Mouse (Mus musculus) heart, postnatal 4 days (tissue): ENCODE data around the gene Fam53a. TPM values are rescaled to one million over a fixed set of nuclear protein-coding genes. Genes with fewer than 3 reads are reported as not detected.

ENCODE experiments used
- total RNA-seq, 2 experiments: library from RNA; stranded (reverse); gene quantifications; 2 replicates each; pipeline ENCODE4 v1.2.3; 2021

Gene Fam53a
- total RNA-seq, 2 experiments from 2014 or later = 27.3 to 31.4 TPM

Other genes with a start within 250 kb of the Fam53a start
- gene Nkx1-1, start 195.7 kb downstream of the Fam53a start, total RNA-seq = not detected
- 1 to 10 TPM; 1.2 to 1.5 TPM for gene Gm9903, start 290 bp upstream of the Fam53a start, total RNA-seq
- gene Slbp, start 22.9 kb upstream of the Fam53a start, total RNA-seq = 10 to 100 TPM; 33.4 to 41.5 TPM
- gene Tacc3, start 28.5 kb upstream of the Fam53a start, total RNA-seq = 10 to 100 TPM; 53.3 to 56.9 TPM
- gene Tmem129, start 28.8 kb upstream of the Fam53a start, total RNA-seq = 10 to 100 TPM; 16.0 to 19.2 TPM
- gene Fgfr3, start 92.0 kb upstream of the Fam53a start, total RNA-seq = 10 to 100 TPM in 1 of 2 experiments, 1 to 10 TPM in 1; 8.6 to 10.5 TPM
- 100 to 1,000 TPM; 101 to 103 TPM for gene Letm1, start 153.2 kb upstream of the Fam53a start, total RNA-seq
- gene Nsd2, start 191.1 kb upstream of the Fam53a start, total RNA-seq = 100 to 1,000 TPM in 1 of 2 experiments, 10 to 100 TPM in 1; 96.1 to 104 TPM